Mouse (Mus musculus): ENCODE measurements around the gene Hist1h4f. TPM values are rescaled to one million over a fixed set of nuclear protein-coding genes. Genes with fewer than 3 reads are reported as not detected.
"Not testable (repeated sequence)": the region's sequence is repeated elsewhere in the genome, so short reads cannot be mapped to it uniquely, and the experiment has no call there.

Gene Hist1h4f
- total and polyA plus RNA-seq, 3 experiments = 8.0 to 3,177 (median 478) TPM

GRCm38 (mm10) chr13:23536076-23536822 lies 15.2 kb downstream of the Hist1h4f start:
- ATAC-seq (ENCODE audit: extremely low read depth, insufficient number of reproducible peaks, low FRiP score, poor library complexity, severe bottlenecking) (no peak), DNase-seq (ENCODE audit: low spot score) (no peak)
- Histone ChIP-seq H3K36me3 (replicated peaks) (no peaks in the 10 kb centered on the region), H3K4me3 (ENCODE audit: low read depth, low read length) (peak overlapping the region; percentile 71), H3K27me3 (ENCODE audit: insufficient read depth, low read length) (no peaks in the 10 kb centered on the region), H3K9me3 (replicated peaks) (no peaks in the 10 kb centered on the region), H3K4me1 (ENCODE audit: insufficient read depth, low read depth, low read length) (peaks cover 28% of the 10 kb centered on the region)
- no peak for TF ChIP-seq GATA1 (IDR thresholded peaks at IDR 0.05; ENCODE audit: borderline replicate concordance, low read length)
- TF ChIP-seq POLR2AphosphoS5 (IDR thresholded peaks at IDR 0.05; ENCODE audit: insufficient replicate concordance, low read depth, low read length) = peak; percentile 97; the same call in 1 of the 2 replicates

GRCm38 (mm10) chr13:23535137-23536075 lies 16.0 kb downstream of the Hist1h4f start, which contains the start of gene Hist1h3g:
Gene Hist1h3g (plus strand): TSS chr13:23535422.
- H3K27me3 ChIP-seq (ENCODE audit: insufficient read depth, low read length) = not testable (repeated sequence)
- ATAC-seq (ENCODE audit: extremely low read depth, insufficient number of reproducible peaks, low FRiP score, poor library complexity, severe bottlenecking) = peak; percentile 77

GRCm38 (mm10) chr13:23534368-23535131 lies 16.9 kb downstream of the Hist1h4f start:
- DNase-seq (ENCODE audit: low spot score) = peak; percentile 26
- Histone ChIP-seq H3K4me3 (ENCODE audit: low read depth, low read length) (peak overlapping the region; percentile 71), H3K36me3 (replicated peaks) (no peaks in the 10 kb centered on the region), H3K9me3 (replicated peaks) (no peaks in the 10 kb centered on the region), H3K4me1 (ENCODE audit: insufficient read depth, low read depth, low read length) (peaks cover 23% of the 10 kb centered on the region), H3K27me3 (ENCODE audit: insufficient read depth, low read length) (no peaks in the 10 kb centered on the region)
- TF ChIP-seq POLR2AphosphoS5 (IDR thresholded peaks at IDR 0.05; ENCODE audit: insufficient replicate concordance, low read depth, low read length) (peak; percentile 83; the same call in 1 of the 2 replicates), CTCF (IDR thresholded peaks at IDR 0.05; ENCODE audit: low read depth, low read length) (no peak)
- ATAC-seq (ENCODE audit: extremely low read depth, insufficient number of reproducible peaks, low FRiP score, poor library complexity, severe bottlenecking) = no peak

More at GRCm38 (mm10) chr13:23535137-23536075, 16.0 kb downstream of the Hist1h4f start, which contains the start of gene Hist1h3g:
- H3K9me3 ChIP-seq (replicated peaks); H3K36me3 ChIP-seq (replicated peaks): not testable (repeated sequence)
- peak; percentile 91 for DNase-seq (ENCODE audit: low spot score)
- peak; percentile 97 for TF ChIP-seq POLR2AphosphoS5 (IDR thresholded peaks at IDR 0.05; ENCODE audit: insufficient replicate concordance, low read depth, low read length)
- H3K4me3 ChIP-seq (ENCODE audit: low read depth, low read length) = peak within 1 kb of the TSS; percentile 71
- H3K4me1 ChIP-seq (ENCODE audit: insufficient read depth, low read depth, low read length) = peaks cover 24% of the 10 kb centered on the region

GRCm38 (mm10) chr13:23533560-23534367 lies 17.7 kb downstream of the Hist1h4f start, which contains the start of gene Hist1h2af:
Gene Hist1h2af (plus strand): TSS chr13:23533906.
- peak within 1 kb of the TSS; percentile 71 for H3K4me3 ChIP-seq (ENCODE audit: low read depth, low read length)
- DNase-seq (ENCODE audit: low spot score) = peak; percentile 65
- H3K36me3 ChIP-seq (replicated peaks); H3K9me3 ChIP-seq (replicated peaks); H3K27me3 ChIP-seq (ENCODE audit: insufficient read depth, low read length): not testable (repeated sequence)
- H3K4me1 ChIP-seq (ENCODE audit: insufficient read depth, low read depth, low read length) = peaks cover 28% of the 10 kb centered on the region
- ATAC-seq (ENCODE audit: extremely low read depth, insufficient number of reproducible peaks, low FRiP score, poor library complexity, severe bottlenecking) = peak; percentile 48

GRCm38 (mm10) chr13:23532262-23533075 lies 19.0 kb downstream of the Hist1h4f start:
- Histone ChIP-seq H3K9me3 (replicated peaks) (no peaks in the 10 kb centered on the region), H3K4me3 (ENCODE audit: low read depth, low read length) (peak overlapping the region; percentile 69; the same call in 1 of the 2 replicates), H3K36me3 (replicated peaks) (no peaks in the 10 kb centered on the region), H3K27me3 (ENCODE audit: insufficient read depth, low read length) (no peaks in the 10 kb centered on the region), H3K4me1 (ENCODE audit: insufficient read depth, low read depth, low read length) (peaks cover 25% of the 10 kb centered on the region)
- TF ChIP-seq POLR2AphosphoS5 (IDR thresholded peaks at IDR 0.05; ENCODE audit: insufficient replicate concordance, low read depth, low read length) (peak; percentile 95; the same call in 1 of the 2 replicates), TAL1 (conservative IDR thresholded peaks at IDR 0.05; ENCODE audit: low read depth, low read length) (no peak), GATA2 (IDR thresholded peaks at IDR 0.05; ENCODE audit: borderline replicate concordance, low read depth, low read length) (no peak), GATA1 (IDR thresholded peaks at IDR 0.05; ENCODE audit: borderline replicate concordance, low read length) (no peak), CTCF (IDR thresholded peaks at IDR 0.05; ENCODE audit: low read depth, low read length) (no peak)
- ATAC-seq (ENCODE audit: extremely low read depth, insufficient number of reproducible peaks, low FRiP score, poor library complexity, severe bottlenecking) = no peak
- DNase-seq (ENCODE audit: low spot score) = no peak
